Mouse (Mus musculus) embryonic facial prominence, embryonic 13.5 days (tissue): ENCODE results near the gene Dlg4. TPM values are rescaled to one million over a fixed set of nuclear protein-coding genes. Genes with fewer than 3 reads are reported as not detected.
A peak's percentile ranks its signal among the peaks of the same experiment; 100 is the strongest.

Source experiments
- ATAC-seq: fragments of 200-750 bp; cut with Nextera tagmentation; 2 replicates; pipeline ENCODE4 v1.8.0; 2017; ENCODE audit warnings: low read depth; ENCODE audit not compliant: insufficient number of reproducible peaks, insufficient read depth, low FRiP score, low TSS enrichment
- H3K27ac ChIP-seq: fragments of 300-500 bp; sonication (generic); 2 replicates; pipeline ENCODE4 v1.5.1; 2015; ENCODE audit warnings: moderate library complexity, mild to moderate bottlenecking, inconsistent platforms
- H3K27me3 ChIP-seq: fragments of 300-500 bp; sonication (generic); 2 replicates; pipeline ENCODE4 v1.6.1; 2015; ENCODE audit warnings: mild to moderate bottlenecking, inconsistent platforms
- H3K36me3 ChIP-seq: fragments of 300-500 bp; sonication (generic); 2 replicates; pipeline ENCODE4 v1.6.1; 2015; ENCODE audit warnings: mild to moderate bottlenecking, inconsistent platforms
- H3K4me1 ChIP-seq: fragments of 300-500 bp; sonication (generic); 2 replicates; pipeline ENCODE4 v1.6.1; 2015; ENCODE audit warnings: inconsistent platforms
- H3K4me2 ChIP-seq: fragments of 300-500 bp; sonication (generic); 2 replicates; pipeline ENCODE4 v1.6.1; 2015; ENCODE audit warnings: moderate library complexity, mild to moderate bottlenecking, inconsistent platforms
- H3K4me3 ChIP-seq: fragments of 300-500 bp; sonication (generic); 2 replicates; pipeline ENCODE4 v1.5.1; 2015; ENCODE audit warnings: mild to moderate bottlenecking, inconsistent platforms
- H3K9ac ChIP-seq: fragments of 300-500 bp; sonication (generic); 2 replicates; pipeline ENCODE4 v1.6.1; 2015; ENCODE audit warnings: mild to moderate bottlenecking, inconsistent platforms
- H3K9me3 ChIP-seq: fragments of 300-500 bp; sonication (generic); 2 replicates; pipeline ENCODE4 v1.6.1; 2016; ENCODE audit warnings: inconsistent platforms
- WGBS: fragments of 180-500 bp; shearing (Covaris S2); methylation state at CpG from one replicate; pipeline ENCODE4 v1.1.7; 2015; ENCODE audit warnings: mixed read lengths; 5-methylcytosine and 5-hydroxymethylcytosine counted together
- polyA plus RNA-seq: library from polyadenylated mRNA; unstranded; fragments of >200 nt; fragmentation: Nextera tagmentation; extraction: Ambion mirVana; gene quantifications from 2 replicates; pipeline ENCODE4 v1.2.1, GENCODE M21; 2015

The Dlg4 gene
- polyA plus RNA-seq, result 13.1 and 13.5 TPM in 2 replicates

DNA sequence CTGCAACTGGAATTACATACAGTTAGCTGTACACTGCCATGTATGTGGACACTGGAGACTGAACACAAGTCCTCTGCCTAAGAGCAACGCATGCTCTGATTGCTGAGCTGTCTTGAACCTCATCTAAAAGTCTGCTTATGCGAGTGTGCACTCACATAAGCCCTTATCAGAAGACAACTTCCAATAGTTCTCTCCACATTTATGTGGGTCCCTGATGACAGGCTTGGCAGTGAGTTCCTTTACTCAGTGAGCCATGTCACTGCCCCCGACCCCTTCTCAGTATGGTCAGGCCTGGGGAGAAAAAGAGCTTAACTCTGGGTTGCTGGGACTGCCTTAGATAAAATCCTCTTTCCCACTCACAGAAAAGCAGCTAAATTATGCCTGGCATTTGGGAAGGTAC is at the start of gene Dlg4:
Gene Dlg4, plus strand, starts transcription at position 274 of the 400 bp plus-strand sequence.
- Histone ChIP-seq H3K4me2 (peak within 1 kb of the TSS; percentile 85), H3K4me1 (peaks cover 50% of the 10 kb centered on the region), H3K4me3 (peak within 1 kb of the TSS; percentile 69), H3K9ac (peak within 1 kb of the TSS; percentile 88), H3K27ac (peak within 1 kb of the TSS; percentile 95), H3K9me3 (no peaks in the 10 kb centered on the region), H3K27me3 (no peaks in the 10 kb centered on the region), H3K36me3 (peaks cover 27% of the 10 kb centered on the region)
- no peak for ATAC-seq
- WGBS, result 68% methylated on average over 3 of the region's 3 CpGs

DNA sequence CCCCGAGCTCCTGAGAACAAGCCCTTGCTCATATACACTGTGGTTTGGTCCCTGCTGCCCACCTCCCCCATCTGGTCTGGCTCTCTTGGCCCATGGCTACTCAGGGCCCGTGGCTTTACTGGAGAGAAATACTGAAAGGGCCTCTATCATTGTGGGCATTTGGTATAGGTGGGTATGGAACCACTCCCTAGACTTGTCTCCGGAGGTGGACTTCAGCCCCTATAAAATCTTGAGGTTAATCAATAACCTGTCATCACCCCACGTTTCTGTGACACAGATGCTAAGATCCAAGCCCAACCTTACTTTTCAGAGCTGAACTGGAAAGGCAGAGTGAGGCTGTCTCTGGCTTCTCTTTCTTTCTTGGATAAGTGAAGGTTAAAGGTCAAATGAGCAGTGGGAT is 47.9 kb upstream of the Dlg4 start:
- H3K4me2 ChIP-seq, result no peak overlapping the region
- WGBS, result 89% methylated on average over 4 of the region's 4 CpGs
- no peaks in the 10 kb centered on the region for H3K9me3 ChIP-seq
- peaks cover 18% of the 10 kb centered on the region for H3K4me1 ChIP-seq
- no peak overlapping the region for H3K4me3 ChIP-seq
- peaks cover 55% of the 10 kb centered on the region for H3K36me3 ChIP-seq
- H3K27me3 ChIP-seq, result peaks cover 46% of the 10 kb centered on the region
- H3K9ac ChIP-seq, result no peak overlapping the region
- no peak for ATAC-seq
- H3K27ac ChIP-seq, result no peak overlapping the region

DNA sequence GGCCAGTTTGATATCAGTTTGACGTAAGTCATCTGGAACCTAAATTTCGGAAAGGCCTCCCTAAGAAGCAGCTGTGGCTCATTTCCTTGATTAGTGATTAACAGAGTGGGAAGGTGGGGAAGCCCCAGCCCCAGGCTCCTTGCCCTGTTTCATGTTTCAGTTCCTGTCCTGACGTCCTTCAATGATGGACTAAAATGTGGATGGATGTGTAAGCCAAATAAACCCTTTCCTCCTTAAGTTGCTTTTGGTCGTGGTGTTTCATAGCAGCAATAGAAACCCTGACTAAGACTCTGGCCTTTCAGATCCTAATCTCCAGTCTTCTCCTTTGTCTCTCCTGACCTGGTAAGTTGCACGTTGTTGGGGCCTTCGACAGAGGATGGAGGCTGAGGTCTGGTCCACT is 46.5 kb upstream of the Dlg4 start:
- Histone ChIP-seq H3K4me1 (peaks cover 15% of the 10 kb centered on the region), H3K9ac (no peak overlapping the region), H3K9me3 (no peaks in the 10 kb centered on the region), H3K4me3 (no peak overlapping the region), H3K27me3 (peaks cover 32% of the 10 kb centered on the region), H3K27ac (no peak overlapping the region), H3K36me3 (peaks cover 69% of the 10 kb centered on the region), H3K4me2 (no peak overlapping the region)
- WGBS, result 64% methylated on average over 6 of the region's 6 CpGs
- ATAC-seq, result no peak

DNA sequence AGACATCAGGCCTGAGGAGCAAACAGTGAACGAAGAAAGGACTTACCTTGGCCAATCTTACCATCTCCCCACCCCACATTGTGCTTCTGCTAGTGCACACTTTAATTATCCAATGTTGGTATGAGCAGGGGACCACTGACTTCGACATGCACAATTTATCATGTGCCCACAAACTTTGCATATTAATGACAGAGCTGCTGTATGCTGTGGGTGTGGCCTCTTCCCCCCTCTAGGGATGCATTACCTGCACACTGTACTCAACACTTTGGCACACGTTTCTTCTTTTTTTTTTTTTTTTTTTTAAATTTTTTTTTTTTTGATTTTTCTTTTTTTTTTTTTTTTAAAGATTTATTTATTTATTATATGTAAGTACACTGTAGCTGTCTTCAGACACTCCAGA is 46.0 kb upstream of the Dlg4 start:
- 88% methylated on average over 3 of the region's 3 CpGs for whole genome bisulfite sequencing
- Histone ChIP-seq H3K4me2 (no peak overlapping the region), H3K9ac (no peak overlapping the region), H3K4me3 (no peak overlapping the region), H3K4me1 (peaks cover 12% of the 10 kb centered on the region), H3K9me3 (no peaks in the 10 kb centered on the region), H3K27me3 (peaks cover 26% of the 10 kb centered on the region), H3K36me3 (peaks cover 75% of the 10 kb centered on the region), H3K27ac (no peak overlapping the region)
- ATAC-seq, result no peak

DNA sequence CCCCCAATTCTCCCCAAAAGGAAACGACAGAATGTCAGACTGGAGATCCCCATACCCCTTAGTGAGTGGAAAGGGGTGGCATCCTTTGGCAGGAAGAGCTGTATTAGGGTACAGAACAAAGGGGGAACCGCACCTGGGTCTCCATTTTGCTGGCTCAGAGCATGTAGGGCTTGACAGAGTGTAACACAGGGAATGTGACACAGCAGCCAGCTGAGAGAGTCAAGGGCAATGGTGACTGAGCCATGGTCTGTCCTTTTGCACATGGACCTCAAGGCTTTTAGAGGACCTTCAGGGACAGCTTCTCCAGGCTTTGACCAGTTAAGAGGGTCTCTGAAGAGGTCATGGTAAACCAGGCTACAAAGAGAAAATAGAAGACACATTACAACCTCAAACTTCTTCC is 41.8 kb upstream of the Dlg4 start:
- WGBS, result 91% methylated on average over 2 of the region's 2 CpGs
- no peak overlapping the region for H3K4me3 ChIP-seq
- no peaks in the 10 kb centered on the region for H3K9me3 ChIP-seq
- no peak for ATAC-seq
- H3K4me2 ChIP-seq, result no peak overlapping the region
- peaks cover 9% of the 10 kb centered on the region for H3K4me1 ChIP-seq
- no peak overlapping the region for H3K27ac ChIP-seq
- no peak overlapping the region for H3K9ac ChIP-seq
- H3K36me3 ChIP-seq, result peaks cover 80% of the 10 kb centered on the region
- no peaks in the 10 kb centered on the region for H3K27me3 ChIP-seq

DNA sequence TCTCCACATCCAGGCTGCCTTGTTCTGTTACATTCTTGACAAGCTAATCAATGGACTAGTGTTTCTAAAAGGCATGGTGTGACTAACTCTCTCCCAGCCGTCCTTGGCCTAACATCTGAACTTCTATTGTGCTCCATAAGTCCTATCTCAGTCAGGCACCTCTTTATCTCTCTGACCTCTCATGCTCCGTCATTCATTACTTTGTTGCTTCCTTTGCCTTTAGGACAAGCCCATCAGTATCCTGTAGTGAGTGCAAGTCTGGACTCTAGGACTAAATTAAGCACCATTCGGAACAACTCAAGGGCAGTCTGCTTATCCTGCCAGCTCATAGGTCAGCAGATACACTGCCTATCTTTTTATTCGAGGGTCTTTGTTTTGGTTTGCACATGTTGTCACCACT is 40.5 kb upstream of the Dlg4 start:
- 83% methylated on average over 4 of the region's 4 CpGs for WGBS
- no peak overlapping the region for H3K4me3 ChIP-seq

DNA sequence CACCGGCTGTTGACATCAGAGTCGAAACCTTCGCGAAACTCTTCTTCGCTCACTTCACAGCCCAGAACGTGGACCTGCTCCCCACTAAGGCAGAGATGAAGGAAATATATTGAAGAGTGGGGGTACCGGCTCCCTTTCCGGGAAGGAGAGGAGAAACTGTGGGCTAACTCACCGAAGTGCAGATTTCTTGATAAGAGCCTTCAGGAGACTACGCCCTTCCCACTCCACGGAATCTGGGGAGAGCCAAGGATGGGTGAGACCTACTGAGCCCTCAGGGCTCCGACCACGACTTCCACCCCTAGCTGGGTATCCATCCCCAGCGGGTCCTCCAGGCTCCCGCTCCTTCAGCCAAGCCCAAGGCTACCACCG is 36.9 kb upstream of the Dlg4 start:
- H3K27ac ChIP-seq, result peak overlapping the region; percentile 99
- H3K27me3 ChIP-seq, result no peaks in the 10 kb centered on the region
- peaks cover 50% of the 10 kb centered on the region for H3K36me3 ChIP-seq
- H3K4me3 ChIP-seq, result peak overlapping the region; percentile 99
- no peaks in the 10 kb centered on the region for H3K9me3 ChIP-seq
- H3K4me1 ChIP-seq, result peaks cover 29% of the 10 kb centered on the region
- 3% methylated on average over 16 of the region's 16 CpGs for WGBS
- peak overlapping the region; percentile 99 for H3K9ac ChIP-seq
- no peak for ATAC-seq
- H3K4me2 ChIP-seq, result peak overlapping the region; percentile 91

More for the DNA sequence above, 40.5 kb upstream of the Dlg4 start:
- Histone ChIP-seq H3K9me3 (no peaks in the 10 kb centered on the region), H3K4me2 (no peak overlapping the region), H3K36me3 (peaks cover 70% of the 10 kb centered on the region), H3K27me3 (no peaks in the 10 kb centered on the region), H3K9ac (no peak overlapping the region), H3K4me1 (peaks cover 9% of the 10 kb centered on the region), H3K27ac (no peak overlapping the region)
- no peak for ATAC-seq

DNA sequence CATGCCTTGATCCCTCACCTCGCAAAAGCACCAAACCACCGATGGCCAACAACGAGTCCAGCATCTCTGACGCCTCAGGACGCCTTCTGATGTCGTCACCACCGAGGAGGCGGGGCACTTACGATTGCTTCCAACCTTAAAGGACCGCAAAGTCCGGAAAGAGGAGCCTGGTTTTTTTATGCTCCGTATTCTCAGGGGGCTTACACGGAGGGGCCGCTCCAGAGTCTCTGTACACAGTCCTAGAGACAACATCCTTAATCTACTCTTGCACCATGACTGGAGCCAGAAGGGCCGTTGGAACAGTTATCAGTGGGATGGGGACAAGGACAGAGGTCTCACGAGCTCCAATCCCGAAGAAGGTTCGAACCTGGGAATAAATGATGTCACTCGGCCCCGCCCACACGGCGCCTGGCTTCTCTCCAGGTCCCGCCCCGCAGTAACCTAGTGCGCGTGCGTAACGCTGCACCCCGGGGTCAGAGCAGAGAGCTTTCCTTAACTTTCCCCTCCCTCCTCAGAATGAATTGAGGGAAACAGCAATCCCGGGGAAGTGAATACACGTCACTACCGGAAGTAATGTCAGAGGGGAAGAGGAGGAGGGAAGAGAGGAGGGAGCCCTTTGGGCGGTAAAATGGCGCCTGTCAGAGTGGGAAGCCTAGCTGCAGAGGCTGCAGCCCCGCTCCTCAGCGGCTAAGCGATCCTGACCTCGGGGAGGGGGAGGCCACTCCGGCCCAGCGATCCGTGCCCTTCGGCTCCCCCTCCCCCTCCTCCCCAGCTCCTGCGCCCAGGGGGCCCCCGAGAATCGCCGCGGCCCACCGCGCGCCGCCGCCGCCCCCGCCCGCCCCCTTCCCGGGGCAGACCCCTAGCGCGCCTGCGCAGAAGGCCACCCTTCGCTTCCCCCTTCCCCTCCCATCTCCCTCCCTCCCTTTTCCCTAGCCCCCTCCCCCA is 36.3 kb upstream of the Dlg4 start:
- ATAC-seq, result peak; percentile 92
- peak overlapping the region; percentile 99 for H3K9ac ChIP-seq
- peaks cover 29% of the 10 kb centered on the region for H3K4me1 ChIP-seq
- peak overlapping the region; percentile 91 for H3K4me2 ChIP-seq
- H3K36me3 ChIP-seq, result peaks cover 50% of the 10 kb centered on the region
- peak overlapping the region; percentile 99 for H3K27ac ChIP-seq
- no peaks in the 10 kb centered on the region for H3K9me3 ChIP-seq
- WGBS, result under 1% methylated on average over 51 of the region's 60 CpGs
- peak overlapping the region; percentile 99 for H3K4me3 ChIP-seq
- H3K27me3 ChIP-seq, result no peaks in the 10 kb centered on the region

DNA sequence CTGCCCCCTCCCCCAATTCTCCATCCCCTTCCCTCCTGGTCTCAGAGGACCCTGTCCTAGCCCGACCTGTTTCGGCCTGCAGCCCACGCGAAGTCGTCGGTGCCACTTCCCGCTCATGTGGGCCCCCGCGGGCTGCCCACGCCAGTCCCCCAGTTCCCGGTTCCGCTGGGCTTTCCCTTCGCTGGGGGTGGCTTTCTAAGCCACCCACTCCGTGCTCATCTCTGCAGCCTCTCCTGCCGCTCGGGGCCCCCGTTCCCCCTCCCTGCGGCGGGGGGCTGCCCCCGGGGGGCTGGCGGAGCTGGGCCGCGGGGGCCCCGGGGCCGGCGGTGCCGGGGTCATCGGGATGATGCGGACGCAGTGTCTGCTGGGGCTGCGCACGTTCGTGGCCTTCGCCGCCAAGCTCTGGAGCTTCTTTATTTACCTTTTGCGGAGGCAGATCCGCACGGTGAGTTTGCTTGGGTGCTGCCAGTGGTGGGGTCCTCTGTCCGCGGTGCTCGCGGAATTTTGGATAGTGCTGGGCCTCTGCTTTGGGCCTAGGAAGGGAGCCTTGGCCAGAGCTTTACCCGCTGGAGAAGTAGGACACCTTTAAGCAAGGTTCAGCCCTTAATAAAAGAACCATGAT is 35.5 kb upstream of the Dlg4 start, which contains the start of gene Ctdnep1:
Gene Ctdnep1, plus strand, starts transcription at position 16 of the 622 bp plus-strand sequence.
- H3K36me3 ChIP-seq, result peaks cover 49% of the 10 kb centered on the region
- no peaks in the 10 kb centered on the region for H3K9me3 ChIP-seq
- H3K4me2 ChIP-seq, result peak within 1 kb of the TSS; percentile 91
- H3K4me3 ChIP-seq, result peak within 1 kb of the TSS; percentile 99
- H3K9ac ChIP-seq, result peak within 1 kb of the TSS; percentile 99
- no peaks in the 10 kb centered on the region for H3K27me3 ChIP-seq
- H3K4me1 ChIP-seq, result peaks cover 29% of the 10 kb centered on the region
- no peak for ATAC-seq
- under 1% methylated on average over 42 of the region's 43 CpGs for WGBS
- peak within 1 kb of the TSS; percentile 99 for H3K27ac ChIP-seq

DNA sequence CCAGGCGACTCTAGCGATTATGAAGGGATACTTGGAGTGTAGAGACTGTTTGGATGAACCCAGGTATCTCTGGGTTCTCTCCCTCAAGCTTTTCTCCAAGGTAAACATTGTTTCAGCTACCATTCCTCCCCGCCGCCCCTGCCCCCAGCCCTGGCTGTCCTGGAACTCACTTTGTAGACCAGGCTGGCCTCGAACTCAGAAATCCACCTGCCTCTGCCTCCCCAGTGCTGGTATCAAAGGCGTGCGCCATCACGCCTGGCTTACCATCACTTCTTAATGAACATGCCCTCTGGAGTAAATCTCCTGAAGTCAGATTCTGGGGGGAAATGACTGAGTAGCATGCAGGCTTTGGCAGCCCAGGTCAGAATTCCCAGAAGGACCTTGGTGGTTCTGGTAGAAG is 34.5 kb upstream of the Dlg4 start, which contains the start of gene Elp5:
Gene Elp5, minus strand, starts transcription at position 293 of the 400 bp plus-strand sequence.
- Histone ChIP-seq H3K4me3 (peak within 1 kb of the TSS; percentile 99), H3K27ac (peak within 1 kb of the TSS; percentile 99), H3K27me3 (no peaks in the 10 kb centered on the region), H3K9me3 (no peaks in the 10 kb centered on the region), H3K9ac (peak within 1 kb of the TSS; percentile 99), H3K36me3 (peaks cover 49% of the 10 kb centered on the region), H3K4me1 (peaks cover 29% of the 10 kb centered on the region), H3K4me2 (peak within 1 kb of the TSS; percentile 91)
- 62% methylated on average over 8 of the region's 8 CpGs for WGBS
- ATAC-seq, result no peak

DNA sequence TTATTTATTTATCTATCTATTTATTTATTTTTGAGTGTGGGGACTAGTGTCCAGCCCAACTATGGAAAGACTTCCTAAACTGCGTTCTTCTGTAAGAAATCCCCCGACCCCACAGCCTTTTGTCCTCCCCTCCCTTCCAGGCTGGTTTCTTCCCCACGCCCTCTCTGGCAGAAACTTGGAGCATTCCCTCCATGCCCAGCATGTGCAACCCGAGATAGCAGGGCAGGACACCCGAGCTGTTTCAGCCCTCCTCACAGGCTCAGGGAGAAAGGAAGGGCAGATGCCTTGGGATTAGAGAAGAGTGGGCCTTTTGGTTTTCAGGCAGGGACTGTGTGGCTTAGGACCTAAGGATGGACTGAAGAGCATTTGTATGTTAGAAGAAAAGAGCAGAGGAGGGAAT is 33.9 kb upstream of the Dlg4 start:
- peak overlapping the region; percentile 99 for H3K9ac ChIP-seq
- peak overlapping the region; percentile 91 for H3K4me2 ChIP-seq
- 24% methylated on average over 5 of the region's 5 CpGs for WGBS
- peaks cover 51% of the 10 kb centered on the region for H3K36me3 ChIP-seq
- H3K4me3 ChIP-seq, result peak overlapping the region; percentile 99
- no peak for ATAC-seq
- no peaks in the 10 kb centered on the region for H3K27me3 ChIP-seq
- peaks cover 29% of the 10 kb centered on the region for H3K4me1 ChIP-seq
- no peaks in the 10 kb centered on the region for H3K9me3 ChIP-seq
- H3K27ac ChIP-seq, result peak overlapping the region; percentile 99; the same call in 1 of the 2 replicates
